Mouse (Mus musculus) forebrain, embryonic 14.5 days (tissue): Measurements from ENCODE around the gene Gm20388. TPM values are rescaled to one million over a fixed set of nuclear protein-coding genes. Genes with fewer than 3 reads are reported as not detected.

ENCODE experiments used
- ATAC-seq: fragments of 200-750 bp; cut with Nextera tagmentation; 2 replicates; pipeline ENCODE4 v1.8.0; 2017; ENCODE audit warnings: mild to moderate bottlenecking, moderate library complexity
- DNase-seq: peaks from one replicate; pipeline ENCODE4 v3.0.0-alpha.2; 2015; ENCODE audit warnings: low spot score
- H3K27ac ChIP-seq: fragments of 300-500 bp; sonication (generic); 2 replicates; pipeline ENCODE4 v1.5.1; 2014; ENCODE audit warnings: low read depth, mild to moderate bottlenecking, control low read depth, low read length, moderate library complexity
- H3K27me3 ChIP-seq: fragments of 300-500 bp; sonication (generic); replicated peaks from 2 replicates; pipeline ENCODE4 v1.6.1; 2014; ENCODE audit warnings: low read length, control low read depth, mixed read lengths; ENCODE audit not compliant: control insufficient read depth, insufficient read depth
- H3K36me3 ChIP-seq: fragments of 300-500 bp; sonication (generic); 2 replicates; pipeline ENCODE4 v1.6.1; 2014; ENCODE audit warnings: low read length, control low read depth; ENCODE audit not compliant: control insufficient read depth, insufficient read depth
- H3K4me1 ChIP-seq: fragments of 300-500 bp; sonication (generic); 2 replicates; pipeline ENCODE4 v1.6.1; 2014; ENCODE audit warnings: antibody characterized with exemption, low read length, control low read depth; ENCODE audit not compliant: control insufficient read depth, insufficient read depth
- H3K4me2 ChIP-seq: fragments of 300-500 bp; sonication (generic); 2 replicates; pipeline ENCODE4 v1.6.1; 2014; ENCODE audit warnings: mild to moderate bottlenecking, control low read depth, low read length
- H3K4me3 ChIP-seq: fragments of 300-500 bp; sonication (generic); 2 replicates; pipeline ENCODE4 v1.5.1; 2014; ENCODE audit warnings: low read depth, low read length, control low read depth
- H3K9ac ChIP-seq: fragments of 300-500 bp; sonication (generic); 2 replicates; pipeline ENCODE4 v1.6.1; 2014; ENCODE audit warnings: mild to moderate bottlenecking, low read length, control low read depth, moderate library complexity
- H3K9me3 ChIP-seq: fragments of 300-500 bp; sonication (generic); replicated peaks from 2 replicates; pipeline ENCODE4 v1.6.1; 2016; ENCODE audit warnings: low read length, control low read depth, mixed read lengths; ENCODE audit not compliant: control insufficient read depth
- WGBS: fragments of 180-500 bp; shearing (Covaris S2); extraction: QIAGEN DNeasy Blood & Tissue Kit; methylation state at CpG from one replicate; pipeline ENCODE4 v1.1.7; 2014; 5-methylcytosine and 5-hydroxymethylcytosine counted together
- polyA plus RNA-seq: library from polyadenylated mRNA; unstranded; fragments of >200 nt; fragmentation: Nextera tagmentation; extraction: Ambion mirVana; gene quantifications from 2 replicates; pipeline ENCODE4 v1.2.1, GENCODE M21; 2014

The Gm20388 gene
- polyA plus RNA-seq, 1 experiment from 2014 or later: 7.4 TPM

DNA sequence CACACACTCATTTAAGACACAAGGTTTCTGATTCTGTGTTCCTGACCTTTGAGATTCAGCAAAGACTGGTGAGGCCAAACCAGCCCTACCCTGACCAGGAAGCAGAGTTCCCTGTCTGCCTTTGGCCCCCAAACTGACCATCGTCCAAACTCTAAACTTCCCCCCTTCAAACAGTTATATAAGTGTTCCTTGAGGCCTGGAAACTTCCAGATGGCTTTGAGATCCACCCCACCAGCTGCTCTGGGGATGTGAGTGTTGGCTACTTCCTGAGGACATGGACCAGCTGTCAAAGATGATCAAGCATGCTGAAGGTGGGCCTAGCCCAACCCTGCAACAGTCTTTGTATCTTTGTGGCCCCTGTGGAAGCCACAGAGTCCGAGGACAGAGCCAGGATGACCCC, 146.4 kb downstream of the Gm20388 start:
- no peak overlapping the region for H3K4me3 ChIP-seq
- H3K4me2 ChIP-seq: no peak overlapping the region
- no peaks in the 10 kb centered on the region for H3K27me3 ChIP-seq
- no peak overlapping the region for H3K27ac ChIP-seq
- H3K9me3 ChIP-seq: no peaks in the 10 kb centered on the region
- H3K9ac ChIP-seq: no peak overlapping the region
- H3K4me1 ChIP-seq: no peaks in the 10 kb centered on the region
- DNase-seq: no peak
- WGBS: 83% methylated on average over 2 of the region's 2 CpGs
- H3K36me3 ChIP-seq: no peaks in the 10 kb centered on the region
- no peak for ATAC-seq

DNA sequence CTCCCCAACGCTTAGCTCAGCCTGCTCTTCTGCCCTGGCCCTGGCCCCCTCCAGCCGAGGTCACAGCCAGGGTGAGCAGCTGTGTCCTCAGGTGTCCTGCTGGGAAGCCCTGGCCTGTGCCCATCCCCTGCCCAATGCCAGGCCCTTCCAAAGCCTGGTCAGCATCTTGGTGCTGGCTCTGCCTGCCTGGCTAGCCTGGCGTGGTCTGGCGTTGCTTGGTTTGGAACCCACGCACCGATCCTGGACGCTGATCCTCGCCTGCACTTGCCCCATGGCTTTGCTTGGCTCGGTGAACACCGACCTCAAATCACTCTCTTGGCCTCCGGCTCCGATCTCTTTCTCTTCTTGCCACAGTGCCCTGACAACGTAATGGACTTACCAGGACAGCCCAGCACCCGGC, 152.1 kb downstream of the Gm20388 start:
- H3K4me3 ChIP-seq: no peak overlapping the region
- no peak overlapping the region for H3K9ac ChIP-seq
- H3K4me1 ChIP-seq: no peaks in the 10 kb centered on the region
- H3K27ac ChIP-seq: no peak overlapping the region
- DNase-seq (no peak), ATAC-seq (no peak)
- no peak overlapping the region for H3K4me2 ChIP-seq
- H3K27me3 ChIP-seq: no peaks in the 10 kb centered on the region
- WGBS: 88% methylated on average over 14 of the region's 14 CpGs
- H3K36me3 ChIP-seq: no peaks in the 10 kb centered on the region
- no peaks in the 10 kb centered on the region for H3K9me3 ChIP-seq

DNA sequence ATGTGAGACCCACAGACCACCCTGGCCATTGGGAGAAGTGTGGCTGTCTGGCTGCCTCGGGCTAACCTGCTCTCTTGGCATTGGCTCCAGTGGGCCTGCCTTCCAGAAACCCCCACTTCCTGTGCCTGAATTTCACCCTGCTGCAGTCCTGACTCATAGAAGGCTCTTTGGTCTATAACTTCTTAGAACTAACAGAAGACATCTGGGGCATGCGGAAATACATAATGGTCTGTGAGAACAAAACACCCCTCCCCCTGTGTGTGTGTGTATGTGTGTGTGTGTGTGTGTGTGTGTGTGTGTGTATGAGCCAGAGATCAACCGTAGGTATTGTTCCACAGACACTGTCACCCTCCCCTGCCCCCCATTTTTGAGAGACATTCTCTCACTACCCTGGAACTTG, 152.7 kb downstream of the Gm20388 start:
- Histone ChIP-seq H3K9ac (no peak overlapping the region), H3K4me2 (no peak overlapping the region), H3K27ac (no peak overlapping the region), H3K9me3 (no peaks in the 10 kb centered on the region), H3K4me3 (no peak overlapping the region), H3K27me3 (no peaks in the 10 kb centered on the region), H3K36me3 (no peaks in the 10 kb centered on the region), H3K4me1 (no peaks in the 10 kb centered on the region)
- ATAC-seq: no peak
- WGBS: 80% methylated on average over 3 of the region's 3 CpGs
- DNase-seq: no peak

DNA sequence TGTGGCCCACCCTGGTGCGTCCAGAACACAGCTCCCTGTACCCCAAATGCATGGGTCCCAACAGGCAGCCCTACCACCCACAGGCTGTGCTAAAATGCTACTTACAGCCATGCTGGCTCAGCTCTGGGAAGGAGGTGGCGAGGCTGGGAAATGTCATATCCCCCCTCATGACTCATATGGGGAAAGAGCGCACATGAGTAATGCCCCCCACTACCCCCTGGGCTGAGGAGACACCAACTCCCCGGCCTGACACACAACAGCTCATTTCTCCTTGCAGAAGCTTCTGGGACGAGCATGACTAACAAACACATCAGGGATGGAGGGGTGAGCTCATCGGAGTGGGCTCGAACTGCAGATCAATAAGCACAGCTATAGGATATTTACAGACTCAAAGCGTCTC, 155.0 kb downstream of the Gm20388 start:
- Histone ChIP-seq H3K4me1 (no peaks in the 10 kb centered on the region), H3K36me3 (no peaks in the 10 kb centered on the region), H3K9me3 (no peaks in the 10 kb centered on the region), H3K4me2 (no peak overlapping the region), H3K27me3 (no peaks in the 10 kb centered on the region), H3K27ac (no peak overlapping the region), H3K4me3 (no peak overlapping the region), H3K9ac (no peak overlapping the region)
- DNase-seq: no peak
- WGBS: 90% methylated on average over 8 of the region's 8 CpGs
- no peak for ATAC-seq

DNA sequence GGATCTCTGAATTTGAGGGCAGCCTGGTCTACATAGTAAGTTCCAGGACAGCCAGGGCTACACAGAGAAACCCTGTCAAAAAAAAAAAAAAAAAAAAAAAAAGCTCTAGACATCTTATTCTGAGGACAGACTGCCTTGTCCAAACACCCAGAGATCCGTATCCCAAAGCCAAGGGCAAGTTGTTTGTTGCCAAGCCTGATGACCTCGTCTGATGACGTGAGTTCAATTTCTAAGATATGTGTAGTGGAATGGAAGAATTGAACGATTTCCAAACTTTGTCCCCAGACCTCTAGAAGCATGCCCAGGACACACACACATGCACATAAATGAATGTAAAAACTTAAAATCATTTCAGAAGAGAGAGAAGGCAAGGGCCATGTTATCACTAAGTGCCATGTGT, 155.6 kb downstream of the Gm20388 start:
- Histone ChIP-seq H3K36me3 (no peaks in the 10 kb centered on the region), H3K27me3 (no peaks in the 10 kb centered on the region), H3K4me1 (no peaks in the 10 kb centered on the region), H3K9me3 (no peaks in the 10 kb centered on the region), H3K4me2 (no peak overlapping the region), H3K27ac (no peak overlapping the region), H3K9ac (no peak overlapping the region), H3K4me3 (no peak overlapping the region)
- WGBS: 81% methylated on average over 4 of the region's 4 CpGs
- no peak for ATAC-seq
- DNase-seq: no peak

DNA sequence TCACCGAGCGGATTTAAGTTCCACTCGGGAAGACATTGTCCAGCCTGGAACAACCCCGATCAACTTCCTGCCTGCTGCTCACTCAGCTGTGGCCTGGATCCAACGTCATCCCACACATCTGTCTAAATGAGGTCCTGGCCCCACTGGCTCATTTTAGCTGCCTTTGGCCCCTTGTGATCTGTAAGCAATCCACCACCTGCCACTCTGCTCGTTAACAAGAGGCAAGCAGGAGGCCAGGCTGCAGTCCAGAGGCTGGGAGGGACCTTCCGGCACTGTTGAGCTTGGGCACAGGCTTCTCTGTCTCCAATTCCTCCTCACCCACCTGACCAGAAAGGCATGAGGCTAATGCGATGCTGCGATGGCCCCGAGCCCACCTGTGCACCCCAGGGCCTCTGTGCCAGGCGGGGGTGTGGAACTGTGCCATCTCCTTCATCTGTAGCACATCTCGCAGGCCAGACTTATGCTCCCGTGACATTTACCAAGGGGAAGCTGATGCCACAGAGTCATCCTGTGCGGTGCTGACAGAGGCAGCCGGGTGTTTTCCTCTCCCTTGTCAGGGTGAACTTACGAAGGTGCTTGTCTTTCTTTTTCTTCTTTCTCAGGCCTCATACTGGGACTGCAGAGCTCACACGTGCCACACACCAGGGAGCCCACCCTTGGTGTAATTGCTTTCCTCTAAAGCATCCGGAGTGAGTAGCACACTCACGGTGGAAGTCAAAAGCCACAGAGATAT, 157.5 kb downstream of the Gm20388 start:
- H3K4me3 ChIP-seq: no peak overlapping the region
- H3K27ac ChIP-seq: no peak overlapping the region
- no peaks in the 10 kb centered on the region for H3K9me3 ChIP-seq
- no peaks in the 10 kb centered on the region for H3K4me1 ChIP-seq
- no peaks in the 10 kb centered on the region for H3K36me3 ChIP-seq
- no peak for DNase-seq
- ATAC-seq: no peak
- no peak overlapping the region for H3K9ac ChIP-seq
- H3K27me3 ChIP-seq: no peaks in the 10 kb centered on the region
- 58% methylated on average over 19 of the region's 19 CpGs for WGBS
- no peak overlapping the region for H3K4me2 ChIP-seq

DNA sequence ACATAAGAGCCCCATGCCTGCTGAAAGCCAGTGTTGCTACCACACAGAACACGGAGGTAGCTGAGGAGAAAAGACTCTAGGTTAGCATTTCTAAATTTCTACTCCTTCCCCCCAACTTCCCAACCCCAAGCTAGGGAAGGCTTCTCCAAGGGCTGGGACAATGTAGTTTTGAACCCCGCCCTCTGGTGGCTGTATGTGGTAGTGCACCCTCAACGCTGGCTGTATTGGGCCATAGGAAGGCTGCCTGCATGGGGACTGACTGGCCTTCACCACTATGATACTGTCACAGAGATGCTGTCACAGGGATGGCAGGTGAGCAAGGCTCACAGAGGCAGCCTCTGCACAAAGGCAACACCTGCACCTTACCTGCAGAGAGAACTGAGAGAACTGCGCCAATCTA, 161.0 kb downstream of the Gm20388 start:
- ATAC-seq (peak; percentile 75), DNase-seq (peak; percentile 82)
- Histone ChIP-seq H3K9me3 (no peaks in the 10 kb centered on the region), H3K4me2 (no peak overlapping the region), H3K4me1 (no peaks in the 10 kb centered on the region), H3K4me3 (no peak overlapping the region), H3K27ac (no peak overlapping the region), H3K9ac (no peak overlapping the region), H3K36me3 (no peaks in the 10 kb centered on the region), H3K27me3 (no peaks in the 10 kb centered on the region)
- WGBS: 25% methylated on average over 4 of the region's 4 CpGs

DNA sequence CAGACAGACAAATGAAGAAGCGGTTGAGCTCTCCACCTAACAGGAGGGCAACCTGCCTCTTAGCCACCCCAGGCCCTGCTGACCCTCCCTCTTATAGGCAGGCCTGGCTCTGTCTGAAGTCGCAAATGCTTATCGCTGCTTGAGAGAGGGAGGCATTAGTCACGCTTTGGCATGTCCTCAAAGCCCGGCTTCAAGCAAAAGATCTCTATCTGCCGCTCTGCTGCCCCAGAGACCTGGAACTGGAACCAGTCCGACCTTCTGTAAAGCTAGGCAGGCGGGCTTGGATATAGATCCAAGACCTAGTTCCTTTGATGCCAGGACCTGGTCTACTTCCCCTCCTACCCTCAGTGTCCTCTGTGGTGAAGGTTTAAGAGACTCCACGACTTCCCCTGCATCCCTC, 161.6 kb downstream of the Gm20388 start:
- H3K36me3 ChIP-seq: no peaks in the 10 kb centered on the region
- DNase-seq: no peak
- H3K27me3 ChIP-seq: no peaks in the 10 kb centered on the region
- H3K9ac ChIP-seq: no peak overlapping the region
- no peak for ATAC-seq
- no peak overlapping the region for H3K27ac ChIP-seq
- no peaks in the 10 kb centered on the region for H3K9me3 ChIP-seq
- no peak overlapping the region for H3K4me2 ChIP-seq
- 87% methylated on average over 9 of the region's 9 CpGs for WGBS
- H3K4me1 ChIP-seq: no peaks in the 10 kb centered on the region
- H3K4me3 ChIP-seq: no peak overlapping the region

DNA sequence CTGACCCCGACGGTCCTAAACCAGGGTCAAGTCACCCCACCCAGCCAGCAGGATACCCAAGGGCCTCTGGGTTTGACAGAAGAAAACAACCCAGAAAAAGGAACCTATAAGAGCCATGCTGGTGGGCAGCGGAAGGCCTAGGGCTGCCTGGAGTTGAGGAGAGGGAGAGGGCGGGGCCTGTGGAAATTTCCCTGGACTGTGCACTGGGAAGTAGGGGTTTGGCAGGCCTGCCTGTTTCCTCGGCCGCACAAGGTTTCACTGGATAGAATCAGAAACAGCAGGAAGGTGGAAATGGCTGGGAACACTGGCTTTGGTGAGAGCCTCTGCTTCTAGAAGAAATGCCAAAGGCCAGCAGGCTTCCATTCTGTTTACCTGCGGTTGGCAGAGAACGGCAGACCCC, 162.2 kb downstream of the Gm20388 start:
- H3K9ac ChIP-seq: no peak overlapping the region
- no peaks in the 10 kb centered on the region for H3K4me1 ChIP-seq
- 84% methylated on average over 8 of the region's 8 CpGs for WGBS
- H3K9me3 ChIP-seq: no peaks in the 10 kb centered on the region
- H3K27me3 ChIP-seq: no peaks in the 10 kb centered on the region
- no peak overlapping the region for H3K27ac ChIP-seq
- no peak overlapping the region for H3K4me2 ChIP-seq
- H3K36me3 ChIP-seq: no peaks in the 10 kb centered on the region
- ATAC-seq (no peak), DNase-seq (no peak)
- H3K4me3 ChIP-seq: no peak overlapping the region
